Mouse (Mus musculus) C2C12 (cell line): ENCODE measurements at regions not wholly inside any gene's neighbourhood (a gene's known extent, or its start where the extent isn't known, plus 50 kb on each side); places are given as distances from the start of the nearest gene placed in this dataset.

ENCODE experiments used
- CTCF ChIP-seq: IDR thresholded peaks from one replicate; pipeline ENCODE4 v1.5.1; 2011; ENCODE audit not compliant: control insufficient read depth, insufficient read depth, insufficient read length
- MAX ChIP-seq: IDR thresholded peaks from one replicate; pipeline ENCODE4 v1.6.1; 2011; ENCODE audit warnings: mild to moderate bottlenecking, control low read depth
- MYOD1 ChIP-seq: IDR thresholded peaks from one replicate; pipeline ENCODE4 v1.6.1; 2011; ENCODE audit warnings: low read depth; ENCODE audit not compliant: control insufficient read depth, insufficient read length
- MYOG ChIP-seq: IDR thresholded peaks from one replicate; pipeline ENCODE4 v1.6.1; 2011; ENCODE audit not compliant: control insufficient read depth, insufficient read length; ENCODE audit errors: extremely low read depth
- USF1 ChIP-seq: IDR thresholded peaks from one replicate; pipeline ENCODE4 v1.6.1; 2011; ENCODE audit warnings: low read depth, mild to moderate bottlenecking, control low read depth, moderate library complexity

- TF ChIP-seq CTCF (peak; percentile 30), MYOG (no peak), MAX (no peak), USF1 (no peak), MYOD1 (no peak)
These were observed 1094.1 kb upstream of the 2610301B20Rik start for GRCm38 (mm10) chr4:9780179-9780578.
